Mouse (Mus musculus) ZHBTc4 (cell line): ENCODE measurements at regions not wholly inside any gene's neighbourhood (a gene's known extent, or its start where the extent isn't known, plus 50 kb on each side); places are given as distances from the start of the nearest gene placed in this dataset.

ENCODE experiments used
- DNase-seq: peaks from one replicate; pipeline ENCODE4 v3.0.0-alpha.2; 2011; ENCODE audit warnings: low read depth, low spot score

- DNase-seq: peak; percentile 1
These were observed 232.1 kb downstream of the Tmsb4x start for GRCm38 (mm10) chrX:166977029-166977428.

GRCm38 (mm10) chrX:166971721-166972120 is 237.4 kb downstream of the Tmsb4x start:
- DNase-seq: peak; percentile 0

- no peak for DNase-seq
These were observed 244.2 kb downstream of the Tmsb4x start for GRCm38 (mm10) chrX:166964656-166965582.

- DNase-seq: no peak
These were observed 256.5 kb downstream of the Tmsb4x start for GRCm38 (mm10) chrX:166952528-166953189.

- no peak for DNase-seq
These were observed 258.1 kb downstream of the Tmsb4x start for GRCm38 (mm10) chrX:166951011-166951410.

GRCm38 (mm10) chrX:166945915-166946314 is 263.2 kb downstream of the Tmsb4x start:
- DNase-seq: no peak

- no peak for DNase-seq
These were observed 263.6 kb downstream of the Tmsb4x start for GRCm38 (mm10) chrX:166945476-166945875.

GRCm38 (mm10) chrX:166933766-166934165 is 275.3 kb downstream of the Tmsb4x start:
- no peak for DNase-seq

GRCm38 (mm10) chrX:166932472-166932871 is 276.6 kb downstream of the Tmsb4x start:
- DNase-seq: peak; percentile 25

GRCm38 (mm10) chrX:166931048-166931447 is 278.1 kb downstream of the Tmsb4x start:
- no peak for DNase-seq

- peak; percentile 44 for DNase-seq
These were observed 279.2 kb downstream of the Tmsb4x start for GRCm38 (mm10) chrX:166929716-166930420.

- DNase-seq: no peak
These were observed 293.7 kb downstream of the Tmsb4x start for GRCm38 (mm10) chrX:166915356-166915953.

GRCm38 (mm10) chrX:166906602-166907001 is 302.5 kb downstream of the Tmsb4x start:
- no peak for DNase-seq

- no peak for DNase-seq
These were observed 308.4 kb downstream of the Tmsb4x start for GRCm38 (mm10) chrX:166900761-166901160.

GRCm38 (mm10) chrX:166895199-166895598 is 309.7 kb upstream of the Egfl6 start:
- DNase-seq: no peak

GRCm38 (mm10) chrX:166886417-166886816 is 300.9 kb upstream of the Egfl6 start:
- DNase-seq: no peak

GRCm38 (mm10) chrX:166869515-166869914 is 284.0 kb upstream of the Egfl6 start:
- no peak for DNase-seq

- no peak for DNase-seq
These were observed 282.2 kb upstream of the Egfl6 start for GRCm38 (mm10) chrX:166867692-166868091.
